Mouse (Mus musculus): ENCODE results near the gene Abhd17a.

GRCm38 (mm10) chr10:80549279-80549678 lies 40.9 kb downstream of the Abhd17a start:
- no peak for TF ChIP-seq CTCF (IDR thresholded peaks at IDR 0.05; ENCODE audit: low read depth, low read length)
- no peak for TF ChIP-seq EP300 (IDR thresholded peaks at IDR 0.05; ENCODE audit: insufficient read depth, low read depth, low read length)

Data from ES-Bruce4 (cell line).